Mouse (Mus musculus): Measurements from ENCODE around the gene Smok3a.
"Not testable (repeated sequence)": the region's sequence is repeated elsewhere in the genome, so short reads cannot be mapped to it uniquely, and the experiment has no call there.

The Smok3a gene

DNA sequence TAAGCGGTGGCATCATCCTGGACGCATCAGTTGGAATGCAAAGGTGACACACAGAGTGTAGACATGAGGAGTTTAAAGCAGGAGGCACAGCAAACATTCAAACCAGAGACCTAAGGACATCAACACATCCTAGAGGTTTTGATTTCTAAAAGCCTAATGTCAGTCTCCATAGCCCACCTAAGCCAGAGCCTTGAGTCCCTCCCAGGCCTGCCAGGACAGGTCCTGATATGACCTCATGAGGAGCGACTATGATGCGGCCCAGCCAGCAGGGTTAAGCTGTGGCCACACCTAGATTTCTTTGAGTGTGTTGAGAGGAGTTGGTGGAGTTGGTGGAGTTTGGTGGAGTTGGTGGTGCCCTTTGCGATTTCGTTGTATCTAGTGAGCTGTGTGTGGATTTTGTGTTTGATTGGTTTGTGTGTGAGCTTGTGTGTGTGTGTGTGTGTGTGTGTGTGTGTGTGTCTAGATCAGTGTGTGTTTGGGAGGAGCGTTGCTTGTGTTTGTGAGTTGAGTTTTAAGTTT is at the start of gene Smok3a, which contains the start of gene Smok3b:
Gene Smok3a (plus strand): TSS at position 301 of the 519 bp plus-strand sequence.
Gene Smok3b (plus strand): TSS at position 469 of the 519 bp plus-strand sequence.
- H3K27me3 ChIP-seq (ENCODE audit: control insufficient read depth, insufficient read depth, low read length, poor library complexity, severe bottlenecking); H3K36me3 ChIP-seq (ENCODE audit: control insufficient read depth, insufficient read depth, low read length, poor library complexity, severe bottlenecking); DNase-seq (ENCODE audit: low read depth, low spot score): not testable (repeated sequence)

DNA sequence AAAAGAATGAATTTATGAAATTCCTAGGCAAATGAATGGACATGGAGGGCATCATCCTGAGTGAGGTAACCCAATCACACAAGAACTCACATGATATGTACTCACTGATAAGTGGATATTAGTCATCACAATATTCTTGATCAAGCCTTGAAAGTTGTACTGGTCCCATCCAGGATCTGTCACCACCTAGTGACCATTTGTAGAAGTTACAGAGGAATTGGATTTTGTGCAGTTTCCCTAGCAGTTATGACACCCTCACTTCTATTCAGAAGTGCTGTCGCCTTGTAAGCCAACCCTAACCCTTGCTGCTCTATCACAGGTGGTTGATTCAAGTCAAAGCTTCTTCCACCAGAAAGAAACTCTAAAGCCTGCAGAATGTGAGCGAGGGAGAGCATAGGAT is 47.9 kb upstream of the Smok3a start:
- Histone ChIP-seq H3K36me3 (ENCODE audit: control insufficient read depth, insufficient read depth, low read length, poor library complexity, severe bottlenecking) (no peaks in the 10 kb centered on the region), H3K27me3 (ENCODE audit: control insufficient read depth, insufficient read depth, low read length, poor library complexity, severe bottlenecking) (no peaks in the 10 kb centered on the region)
- DNase-seq (ENCODE audit: low read depth, low spot score): peak; percentile 23

- H3K36me3 ChIP-seq (ENCODE audit: control insufficient read depth, insufficient read depth, low read length, poor library complexity, severe bottlenecking): no peaks in the 10 kb centered on the region
- peak; percentile 8 for DNase-seq (ENCODE audit: low read depth, low spot score)
These were observed 47.3 kb upstream of the Smok3a start for GRCm38 (mm10) chr5:137973738-137974137.

GRCm38 (mm10) chr5:137974724-137975123 is 46.3 kb upstream of the Smok3a start:
- H3K27me3 ChIP-seq (ENCODE audit: control insufficient read depth, insufficient read depth, low read length, poor library complexity, severe bottlenecking): no peaks in the 10 kb centered on the region
- DNase-seq (ENCODE audit: low read depth, low spot score): no peak
- H3K36me3 ChIP-seq (ENCODE audit: control insufficient read depth, insufficient read depth, low read length, poor library complexity, severe bottlenecking): no peaks in the 10 kb centered on the region

More at GRCm38 (mm10) chr5:137973738-137974137, 47.3 kb upstream of the Smok3a start:
- H3K27me3 ChIP-seq (ENCODE audit: control insufficient read depth, insufficient read depth, low read length, poor library complexity, severe bottlenecking): no peaks in the 10 kb centered on the region

GRCm38 (mm10) chr5:137975434-137975833 is 45.6 kb upstream of the Smok3a start:
- H3K27me3 ChIP-seq (ENCODE audit: control insufficient read depth, insufficient read depth, low read length, poor library complexity, severe bottlenecking): no peaks in the 10 kb centered on the region

DNA sequence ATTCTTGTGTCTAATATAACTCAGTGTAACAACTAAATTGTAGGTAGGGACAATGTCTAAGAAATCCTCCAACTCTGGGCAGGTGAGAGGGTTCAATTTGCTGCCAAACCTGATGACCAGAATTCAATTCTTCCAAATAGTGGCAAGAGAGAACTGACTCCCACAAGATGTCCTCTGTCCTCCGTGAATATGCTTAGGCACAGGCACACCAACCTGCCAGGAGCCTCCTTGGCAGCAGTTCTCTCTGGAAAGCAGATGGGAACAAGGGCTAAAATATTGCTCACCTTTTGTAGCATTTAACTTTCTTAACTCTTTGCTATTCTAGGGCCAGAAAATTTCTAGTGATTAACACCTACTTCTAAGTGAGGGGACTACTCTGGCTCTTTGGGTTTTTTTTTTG is 43.8 kb upstream of the Smok3a start:
- Histone ChIP-seq H3K27me3 (ENCODE audit: control insufficient read depth, insufficient read depth, low read length, poor library complexity, severe bottlenecking) (no peaks in the 10 kb centered on the region), H3K36me3 (ENCODE audit: control insufficient read depth, insufficient read depth, low read length, poor library complexity, severe bottlenecking) (no peaks in the 10 kb centered on the region)
- no peak for DNase-seq (ENCODE audit: low read depth, low spot score)

More at GRCm38 (mm10) chr5:137975434-137975833, 45.6 kb upstream of the Smok3a start:
- no peak for DNase-seq (ENCODE audit: low read depth, low spot score)
- H3K36me3 ChIP-seq (ENCODE audit: control insufficient read depth, insufficient read depth, low read length, poor library complexity, severe bottlenecking): no peaks in the 10 kb centered on the region

DNA sequence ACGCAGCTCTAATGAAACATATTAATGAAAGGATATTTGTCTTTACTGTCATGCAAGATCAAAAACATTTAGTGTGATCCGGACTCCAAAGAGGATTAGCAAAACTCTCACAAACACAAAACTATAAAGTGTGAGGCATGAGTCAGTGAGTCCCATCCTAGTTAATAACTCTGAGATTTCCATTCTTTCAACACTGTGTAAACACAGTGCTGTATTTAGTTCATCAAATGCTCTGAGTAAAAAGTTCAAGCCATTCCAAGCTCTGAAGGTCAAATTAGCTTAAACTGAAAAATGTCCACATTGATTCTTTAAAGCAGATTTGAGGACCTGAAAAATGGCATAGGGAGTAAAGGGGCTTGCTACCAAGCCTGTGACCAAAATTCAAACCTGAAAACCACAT is 42.0 kb upstream of the Smok3a start:
- no peaks in the 10 kb centered on the region for H3K36me3 ChIP-seq (ENCODE audit: control insufficient read depth, insufficient read depth, low read length, poor library complexity, severe bottlenecking)
- no peaks in the 10 kb centered on the region for H3K27me3 ChIP-seq (ENCODE audit: control insufficient read depth, insufficient read depth, low read length, poor library complexity, severe bottlenecking)
- DNase-seq (ENCODE audit: low read depth, low spot score): no peak

- no peak for DNase-seq (ENCODE audit: low read depth, low spot score)
- Histone ChIP-seq H3K27me3 (ENCODE audit: control insufficient read depth, insufficient read depth, low read length, poor library complexity, severe bottlenecking) (no peaks in the 10 kb centered on the region), H3K36me3 (ENCODE audit: control insufficient read depth, insufficient read depth, low read length, poor library complexity, severe bottlenecking) (no peaks in the 10 kb centered on the region)
These were observed 39.8 kb upstream of the Smok3a start, which contains the start of gene Azgp1 for GRCm38 (mm10) chr5:137981300-137981699. TSS of gene Azgp1 (plus strand) at chr5:137981520.

GRCm38 (mm10) chr5:137986351-137986750 is 34.7 kb upstream of the Smok3a start:
- no peaks in the 10 kb centered on the region for H3K27me3 ChIP-seq (ENCODE audit: control insufficient read depth, insufficient read depth, low read length, poor library complexity, severe bottlenecking)
- H3K36me3 ChIP-seq (ENCODE audit: control insufficient read depth, insufficient read depth, low read length, poor library complexity, severe bottlenecking): no peaks in the 10 kb centered on the region
- DNase-seq (ENCODE audit: low read depth, low spot score): no peak

DNA sequence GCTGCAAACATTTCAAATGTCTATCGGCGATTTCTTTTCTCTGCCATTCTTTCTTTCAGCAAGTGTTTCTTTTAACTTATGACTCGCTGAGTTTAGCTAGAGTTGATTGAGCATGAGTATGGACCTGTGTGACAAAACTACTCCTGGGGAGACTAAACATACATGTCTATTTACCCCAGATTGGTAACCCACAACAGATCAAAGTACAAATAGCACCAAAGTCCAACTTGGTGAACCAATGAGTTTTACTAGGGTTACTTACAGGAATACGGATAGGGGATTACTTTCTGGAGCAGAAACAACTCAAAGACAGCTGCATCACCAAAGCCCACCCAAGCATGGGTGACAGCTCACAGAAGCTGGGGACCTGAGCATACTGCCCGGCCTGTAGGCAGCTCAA is 11.6 kb upstream of the Smok3a start:
- no peaks in the 10 kb centered on the region for H3K36me3 ChIP-seq (ENCODE audit: control insufficient read depth, insufficient read depth, low read length, poor library complexity, severe bottlenecking)
- no peaks in the 10 kb centered on the region for H3K27me3 ChIP-seq (ENCODE audit: control insufficient read depth, insufficient read depth, low read length, poor library complexity, severe bottlenecking)
- no peak for DNase-seq (ENCODE audit: low read depth, low spot score)

- Histone ChIP-seq H3K27me3 (ENCODE audit: control insufficient read depth, insufficient read depth, low read length, poor library complexity, severe bottlenecking) (no peaks in the 10 kb centered on the region), H3K36me3 (ENCODE audit: control insufficient read depth, insufficient read depth, low read length, poor library complexity, severe bottlenecking) (no peaks in the 10 kb centered on the region)
- DNase-seq (ENCODE audit: low read depth, low spot score): no peak
These were observed 8.7 kb upstream of the Smok3a start for GRCm38 (mm10) chr5:138012382-138012781.

GRCm38 (mm10) chr5:138016530-138016929 is 4.5 kb upstream of the Smok3a start:
- Histone ChIP-seq H3K36me3 (ENCODE audit: control insufficient read depth, insufficient read depth, low read length, poor library complexity, severe bottlenecking) (no peaks in the 10 kb centered on the region), H3K27me3 (ENCODE audit: control insufficient read depth, insufficient read depth, low read length, poor library complexity, severe bottlenecking) (no peaks in the 10 kb centered on the region)
- no peak for DNase-seq (ENCODE audit: low read depth, low spot score)

DNA sequence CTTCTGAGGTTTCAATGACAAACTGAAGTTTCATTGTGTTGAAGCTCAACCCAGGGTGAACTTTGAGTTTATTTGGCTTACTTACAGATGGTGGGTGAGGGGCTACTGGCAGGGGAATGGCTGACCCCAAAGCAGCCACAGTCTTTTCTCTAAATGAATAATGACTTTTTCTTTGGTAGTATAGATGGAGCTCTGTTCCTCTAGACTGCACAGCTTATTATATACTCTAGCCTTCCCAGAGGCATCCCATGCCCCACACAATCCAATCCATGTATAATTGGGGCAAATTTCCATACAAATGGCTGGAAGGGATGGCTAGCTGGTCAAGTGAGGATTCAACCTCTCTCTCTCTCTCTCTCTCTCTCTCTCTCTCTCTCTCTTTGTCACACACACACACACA is 4.1 kb upstream of the Smok3a start:
- H3K27me3 ChIP-seq (ENCODE audit: control insufficient read depth, insufficient read depth, low read length, poor library complexity, severe bottlenecking): no peaks in the 10 kb centered on the region
- H3K36me3 ChIP-seq (ENCODE audit: control insufficient read depth, insufficient read depth, low read length, poor library complexity, severe bottlenecking): no peaks in the 10 kb centered on the region
- DNase-seq (ENCODE audit: low read depth, low spot score): no peak

- not testable (repeated sequence) for DNase-seq (ENCODE audit: low read depth, low spot score); H3K36me3 ChIP-seq (ENCODE audit: control insufficient read depth, insufficient read depth, low read length, poor library complexity, severe bottlenecking); H3K27me3 ChIP-seq (ENCODE audit: control insufficient read depth, insufficient read depth, low read length, poor library complexity, severe bottlenecking)
These were observed 1.5 kb upstream of the Smok3a start for GRCm38 (mm10) chr5:138019577-138019976.

- not testable (repeated sequence) for H3K36me3 ChIP-seq (ENCODE audit: control insufficient read depth, insufficient read depth, low read length, poor library complexity, severe bottlenecking); DNase-seq (ENCODE audit: low read depth, low spot score); H3K27me3 ChIP-seq (ENCODE audit: control insufficient read depth, insufficient read depth, low read length, poor library complexity, severe bottlenecking)
These were observed 31.8 kb downstream of the Smok3a start, which contains the start of gene Smok3c for GRCm38 (mm10) chr5:138052894-138053293. TSS of gene Smok3c (plus strand) at chr5:138053194.

DNA sequence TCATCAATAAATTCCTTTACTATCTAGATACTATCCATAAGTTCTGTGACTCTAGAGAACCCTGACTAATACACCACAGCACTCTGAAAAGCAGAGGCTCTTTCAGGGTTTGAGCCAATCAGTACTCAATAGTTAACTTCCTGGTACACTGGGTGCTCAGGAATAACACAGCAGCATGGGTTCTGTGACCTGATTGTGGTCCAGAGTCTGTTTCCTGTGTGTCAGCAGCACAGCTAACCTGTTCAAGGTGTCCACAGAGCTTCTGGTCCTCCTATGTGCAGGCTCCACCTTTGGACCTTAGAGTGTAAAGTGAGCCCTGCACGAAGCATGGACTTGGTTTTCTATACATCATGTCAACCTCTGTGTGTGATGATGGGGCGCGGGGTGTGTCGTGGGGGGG is 52.7 kb downstream of the Smok3a start:
- Histone ChIP-seq H3K36me3 (ENCODE audit: control insufficient read depth, insufficient read depth, low read length, poor library complexity, severe bottlenecking) (no peaks in the 10 kb centered on the region), H3K27me3 (ENCODE audit: control insufficient read depth, insufficient read depth, low read length, poor library complexity, severe bottlenecking) (no peaks in the 10 kb centered on the region)
- DNase-seq (ENCODE audit: low read depth, low spot score): no peak
